In genomic region chr2:152104711-152105317, GRCm38 (mm10) we compare ENCODE assay signal across 8 mouse cellular contexts. TPM values are rescaled to one million over a fixed set of nuclear protein-coding genes. Genes with fewer than 3 reads are reported as not detected.
DNase-seq lines count a peak whose midpoint lies in the region; ATAC-seq and TF ChIP-seq lines count a peak whose summit lies in the region.

No protein-coding gene starts in this region.

- peak overlapping the region; percentile 89 for H3K4me2 ChIP-seq in kidney, embryonic 16.5 days (replicated peaks; ENCODE audit: low read depth, low read length)
- peak overlapping the region; percentile 87 for H3K4me2 ChIP-seq in liver, postnatal 0 days (ENCODE audit: low read depth, low read length)

- peaks cover 6% of the 10 kb centered on the region; the same call in 1 of the 2 replicates for H3K27me3 ChIP-seq in kidney, embryonic 16.5 days (ENCODE audit: insufficient read depth, low read length)
- H3K27me3 ChIP-seq in hindbrain, embryonic 10.5 days (ENCODE audit: insufficient read depth, poor library complexity, severe bottlenecking), result peaks cover 45% of the 10 kb centered on the region
- H3K27me3 ChIP-seq in liver, postnatal 0 days (ENCODE audit: insufficient read depth, low read length), result no peaks in the 10 kb centered on the region

- TF ChIP-seq CTCF in liver, postnatal 0 days (IDR thresholded peaks at IDR 0.05; ENCODE audit: low read depth), result no peak

- peak overlapping the region; percentile 82 for H3K9ac ChIP-seq in kidney, embryonic 16.5 days (replicated peaks; ENCODE audit: low read length)
- peak overlapping the region; percentile 91 for H3K9ac ChIP-seq in liver, postnatal 0 days (replicated peaks)

- H3K36me3 ChIP-seq in kidney, embryonic 16.5 days (ENCODE audit: insufficient read depth, low read length), result no peaks in the 10 kb centered on the region; the same call in 1 of the 2 replicates
- peaks cover 18% of the 10 kb centered on the region for H3K36me3 ChIP-seq in hindbrain, embryonic 10.5 days
- H3K36me3 ChIP-seq in liver, postnatal 0 days (replicated peaks; ENCODE audit: insufficient read depth, low read length), result no peaks in the 10 kb centered on the region

- peaks cover 11% of the 10 kb centered on the region for H3K4me1 ChIP-seq in kidney, embryonic 16.5 days (ENCODE audit: insufficient read depth, low read length)
- peaks cover 36% of the 10 kb centered on the region for H3K4me1 ChIP-seq in hindbrain, embryonic 10.5 days (replicated peaks)
- H3K4me1 ChIP-seq in liver, postnatal 0 days (ENCODE audit: insufficient read depth), result peaks cover 10% of the 10 kb centered on the region; the same call in 1 of the 2 replicates

- 14% methylated on average over 17 of the region's 17 CpGs for WGBS in kidney, embryonic 16.5 days
- 20% methylated on average over 17 of the region's 17 CpGs for WGBS in hindbrain, embryonic 10.5 days
- 15% methylated on average over 17 of the region's 17 CpGs for WGBS in liver, postnatal 0 days (ENCODE audit: insufficient replicate concordance)

- H3K4me3 ChIP-seq in kidney, embryonic 16.5 days (ENCODE audit: low read length), result peak overlapping the region; percentile 62
- H3K4me3 ChIP-seq in hindbrain, embryonic 10.5 days, result peak overlapping the region; percentile 75
- peak overlapping the region; percentile 85 for H3K4me3 ChIP-seq in liver, postnatal 0 days (ENCODE audit: low read depth, low read length)

- H3K27ac ChIP-seq in kidney, embryonic 16.5 days (ENCODE audit: low read length), result no peak overlapping the region
- peak overlapping the region; percentile 96 for H3K27ac ChIP-seq in hindbrain, embryonic 10.5 days
- H3K27ac ChIP-seq in liver, postnatal 0 days (ENCODE audit: low read depth), result peak overlapping the region; percentile 85

- peak; percentile 34 for ATAC-seq in kidney, embryonic 16.5 days (ENCODE audit: low FRiP score, low TSS enrichment)
- ATAC-seq in liver, postnatal 0 days, result peak; percentile 38

- TF ChIP-seq EP300 in liver, postnatal 0 days (IDR thresholded peaks at IDR 0.05; ENCODE audit: low read depth), result no peak

- no peaks in the 10 kb centered on the region for H3K9me3 ChIP-seq in kidney, embryonic 16.5 days (ENCODE audit: low read length)
- 0 out of 2 replicates have a peak, but pooled peaks cover 3% of the 10 kb centered on the region for H3K9me3 ChIP-seq in hindbrain, embryonic 10.5 days
- no peaks in the 10 kb centered on the region for H3K9me3 ChIP-seq in liver, postnatal 0 days (ENCODE audit: low read length)

- no peak for DNase-seq in kidney, postnatal 25 days
- peak; percentile 54 for DNase-seq in brain, adult 2 months (ENCODE audit: low read depth, low spot score)
- no peak for DNase-seq in hindbrain, embryonic 10.5 days (ENCODE audit: low spot score)
- no peak for DNase-seq in liver, postnatal 0 days
- no peak for DNase-seq in B cell, adult 2 months
- no peak for DNase-seq in urinary bladder, adult 2 months (ENCODE audit: low spot score)
- no peak for DNase-seq in right cerebral cortex, postnatal 4 days

RNA-seq across cellular contexts. Expression of gene Srxn1, which starts 0.5 kb away (rescaled TPM):
- polyA plus RNA-seq in kidney, embryonic 16.5 days (2015; fragmentation: Nextera tagmentation; extraction: Ambion mirVana), result 16.1 and 17.9 TPM in 2 replicates
- polyA plus RNA-seq in hindbrain, embryonic 10.5 days (2016; fragmentation: Nextera tagmentation; extraction: Ambion mirVana), result 15.6 and 18.7 TPM in 2 replicates
- 8.2 and 8.7 TPM in 2 replicates for polyA plus RNA-seq in liver, postnatal 0 days (2015; fragmentation: Nextera tagmentation; extraction: Ambion mirVana)
- polyA plus RNA-seq in urinary bladder, adult 2 months (2012; rRNA removed), result 44.9 and 46.3 TPM in 2 replicates

RNA-seq across cellular contexts. Expression of gene Scrt2, which starts 23.5 kb away (rescaled TPM):
- not detected in 2 replicates for polyA plus RNA-seq in kidney, embryonic 16.5 days (2015; fragmentation: Nextera tagmentation; extraction: Ambion mirVana)
- polyA plus RNA-seq in hindbrain, embryonic 10.5 days (2016; fragmentation: Nextera tagmentation; extraction: Ambion mirVana), result 5.5 and 19.0 TPM in 2 replicates
- polyA plus RNA-seq in liver, postnatal 0 days (2015; fragmentation: Nextera tagmentation; extraction: Ambion mirVana), result not detected in 2 replicates
- polyA plus RNA-seq in urinary bladder, adult 2 months (2012; rRNA removed), result 0.01 TPM in 1 of 2 replicates, not detected in the other

RNA-seq across cellular contexts. Expression of gene Tcf15, which starts 38.5 kb away (rescaled TPM):
- 10.0 and 10.4 TPM in 2 replicates for polyA plus RNA-seq in kidney, embryonic 16.5 days (2015; fragmentation: Nextera tagmentation; extraction: Ambion mirVana)
- 5.2 and 7.6 TPM in 2 replicates for polyA plus RNA-seq in hindbrain, embryonic 10.5 days (2016; fragmentation: Nextera tagmentation; extraction: Ambion mirVana)
- polyA plus RNA-seq in liver, postnatal 0 days (2015; fragmentation: Nextera tagmentation; extraction: Ambion mirVana), result 0.14 and 0.18 TPM in 2 replicates
- 2.3 and 2.8 TPM in 2 replicates for polyA plus RNA-seq in urinary bladder, adult 2 months (2012; rRNA removed)
